Mouse (Mus musculus) testis, adult 2 months (tissue): Measurements from ENCODE around the gene Pbxip1. TPM values are rescaled to one million over a fixed set of nuclear protein-coding genes. Genes with fewer than 3 reads are reported as not detected.

Source experiments
- H3K27ac ChIP-seq: fragments of 200-500 bp; 2 replicates; pipeline ENCODE4 v1.5.1; 2012; ENCODE audit warnings: low read depth, low read length; ENCODE audit not compliant: control insufficient read depth, insufficient read depth
- H3K27me3 ChIP-seq: fragments of 200-500 bp; 2 replicates; pipeline ENCODE4 v1.6.1; 2012; ENCODE audit warnings: mild to moderate bottlenecking, low read length, moderate library complexity; ENCODE audit not compliant: control insufficient read depth, insufficient read depth
- H3K36me3 ChIP-seq: fragments of 200-500 bp; 2 replicates; pipeline ENCODE4 v1.6.1; 2012; ENCODE audit warnings: mild to moderate bottlenecking, low read length; ENCODE audit not compliant: control insufficient read depth, insufficient read depth
- H3K4me1 ChIP-seq: fragments of 200-500 bp; 2 replicates; pipeline ENCODE4 v1.6.1; 2012; ENCODE audit warnings: low read length; ENCODE audit not compliant: control insufficient read depth, insufficient read depth
- H3K4me3 ChIP-seq: fragments of 200-500 bp; 2 replicates; pipeline ENCODE4 v1.5.1; 2012; ENCODE audit warnings: low read depth, mild to moderate bottlenecking, low read length, moderate library complexity, mixed read lengths; ENCODE audit not compliant: control insufficient read depth
- CTCF ChIP-seq: fragments of 200-500 bp; IDR thresholded peaks from 2 replicates; pipeline ENCODE4 v1.5.1; 2012; ENCODE audit warnings: low read depth, mild to moderate bottlenecking, inconsistent platforms, low read length, moderate library complexity; ENCODE audit not compliant: control insufficient read depth, insufficient read depth, insufficient replicate concordance
- POLR2A ChIP-seq: fragments of 200-500 bp; IDR thresholded peaks from 2 replicates; pipeline ENCODE4 v1.6.1; 2012; ENCODE audit warnings: low read depth, mild to moderate bottlenecking, inconsistent platforms, low read length, moderate library complexity; ENCODE audit not compliant: control insufficient read depth
- polyA plus RNA-seq: library from polyadenylated mRNA; depleted of rRNA; stranded (reverse); fragments of >200 nt; gene quantifications from 2 replicates; pipeline ENCODE4 v1.2.3, GENCODE M21; 2012

The Pbxip1 gene
- polyA plus RNA-seq, 1 experiment = 8.2 TPM

DNA sequence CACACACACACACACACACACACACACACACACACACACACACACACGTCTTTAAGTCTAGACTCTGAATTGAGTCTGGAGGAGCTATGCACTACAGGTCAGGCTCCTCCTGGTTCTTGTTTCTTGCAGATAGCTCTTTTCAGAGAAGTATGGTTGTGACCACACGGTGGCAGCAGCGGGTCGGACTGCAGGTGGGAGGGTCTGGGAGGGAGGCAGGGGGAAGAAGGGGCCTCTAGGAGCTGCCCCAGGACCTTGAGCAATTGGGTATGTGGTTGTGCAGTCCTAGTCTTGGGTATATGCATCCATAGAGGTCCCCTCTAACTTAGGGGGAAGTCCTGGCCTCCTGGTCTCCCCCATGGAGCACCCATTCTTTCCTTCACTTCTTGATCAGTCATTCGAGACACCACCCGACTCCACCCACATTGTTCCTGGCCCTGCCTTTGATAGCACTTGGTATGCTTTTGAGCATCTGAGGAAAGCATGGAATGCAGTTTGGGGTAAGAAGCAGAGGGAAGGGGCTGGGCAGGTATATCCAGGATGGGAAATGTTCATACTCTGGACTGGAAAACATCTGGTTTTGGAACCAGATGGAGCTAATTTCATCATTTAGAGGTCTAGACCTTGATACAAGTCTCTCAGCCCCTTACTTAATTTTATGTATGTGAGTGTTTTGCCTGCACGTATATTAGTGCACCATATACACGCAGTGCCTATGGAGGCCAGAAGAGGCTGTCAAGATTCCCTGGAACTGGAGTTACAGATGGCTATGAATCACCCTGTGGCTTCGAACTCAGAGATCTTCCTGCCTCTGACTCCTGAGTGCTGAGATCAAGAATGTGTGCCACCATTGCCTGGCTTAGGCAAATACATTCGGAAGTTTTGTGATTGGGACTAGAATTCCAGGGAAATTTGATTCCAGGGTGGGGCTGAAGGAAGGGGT is 20.5 kb downstream of the Pbxip1 start:
- no peaks in the 10 kb centered on the region for H3K36me3 ChIP-seq
- no peaks in the 10 kb centered on the region for H3K27me3 ChIP-seq
- peak; percentile 52; the same call in 1 of the 2 replicates for TF ChIP-seq CTCF
- no peak for TF ChIP-seq POLR2A
- H3K4me3 ChIP-seq = no peak overlapping the region; the same call in 1 of the 2 replicates
- no peak overlapping the region for H3K27ac ChIP-seq
- H3K4me1 ChIP-seq = peaks cover 4% of the 10 kb centered on the region

DNA sequence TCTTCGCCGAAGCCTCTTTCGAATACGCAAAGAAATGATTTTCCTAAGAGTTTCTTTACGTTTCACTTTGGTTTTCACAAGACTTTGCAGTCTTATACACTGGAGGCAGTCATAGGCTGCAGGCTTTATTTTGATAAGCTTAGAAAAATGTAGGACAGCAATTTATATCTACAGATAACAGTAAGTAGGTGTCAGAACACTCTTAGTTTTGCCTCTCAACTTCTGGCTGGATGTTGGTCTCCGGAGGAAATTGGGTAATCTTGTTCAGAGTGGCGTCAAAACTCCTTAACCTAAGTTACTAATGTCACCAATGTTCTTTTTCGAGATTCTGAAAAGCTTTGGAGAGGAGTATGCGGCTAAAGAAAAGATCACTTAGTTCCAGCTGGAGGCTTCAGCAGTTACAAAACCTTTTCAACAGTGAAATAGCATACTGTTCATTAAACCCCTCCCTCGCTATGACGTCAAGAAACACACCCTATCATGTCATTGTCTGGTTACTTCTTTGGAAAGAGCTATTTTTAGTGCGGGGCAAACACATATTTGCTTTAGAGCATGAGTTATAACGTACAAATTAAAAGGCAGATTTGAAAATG is 22.0 kb downstream of the Pbxip1 start:
- no peaks in the 10 kb centered on the region; the same call in 1 of the 2 replicates for H3K4me1 ChIP-seq
- peak overlapping the region; percentile 28; the same call in 1 of the 2 replicates for H3K4me3 ChIP-seq
- no peak overlapping the region for H3K27ac ChIP-seq
- TF ChIP-seq POLR2A = no peak
- no peak for TF ChIP-seq CTCF
- H3K36me3 ChIP-seq = no peaks in the 10 kb centered on the region
- no peaks in the 10 kb centered on the region for H3K27me3 ChIP-seq

DNA sequence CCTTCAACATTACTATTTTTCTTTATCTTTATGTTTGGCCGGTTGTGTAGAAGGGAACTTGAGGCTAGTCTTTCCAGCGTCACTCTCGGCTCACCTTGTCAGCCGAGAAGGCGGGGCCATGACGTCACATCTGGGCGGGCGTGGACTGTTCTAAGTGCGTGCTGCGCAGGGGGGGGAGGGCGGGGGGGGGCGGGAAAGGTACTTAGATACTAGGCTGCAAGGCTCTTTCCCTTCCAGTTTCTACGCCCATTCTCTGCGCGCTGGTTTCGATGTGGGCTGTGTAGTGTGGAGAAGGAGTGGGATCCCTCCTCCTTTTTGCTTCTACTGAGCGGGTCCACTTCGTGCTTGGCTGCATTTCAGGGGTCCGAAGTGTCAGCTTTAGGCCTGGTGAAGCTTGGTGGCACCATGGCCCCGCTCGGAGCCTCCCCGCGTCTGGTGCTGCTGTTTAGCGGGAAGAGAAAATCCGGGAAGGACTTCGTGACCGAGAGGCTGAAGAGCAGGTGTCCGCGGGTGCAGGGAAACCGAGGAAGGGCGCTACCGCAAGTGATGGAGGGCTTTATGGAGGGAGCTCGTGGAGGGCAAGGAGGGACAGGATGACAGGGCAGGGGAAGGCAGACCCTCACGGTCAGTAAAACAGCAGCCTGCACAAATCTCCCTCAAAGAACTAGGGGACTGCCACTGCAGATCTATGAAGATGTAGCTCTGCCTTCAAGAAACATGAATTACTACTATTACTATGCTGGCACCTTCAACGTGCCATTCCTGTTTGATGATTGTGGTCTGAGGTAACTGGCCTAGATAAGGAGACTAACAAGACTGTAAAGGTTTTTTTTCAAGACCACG is 22.7 kb downstream of the Pbxip1 start:
- Histone ChIP-seq H3K4me1 (no peaks in the 10 kb centered on the region; the same call in 1 of the 2 replicates), H3K36me3 (no peaks in the 10 kb centered on the region), H3K4me3 (peak overlapping the region; percentile 87), H3K27me3 (no peaks in the 10 kb centered on the region), H3K27ac (no peak overlapping the region; the same call in 1 of the 2 replicates)
- TF ChIP-seq POLR2A (0 out of 2 replicates have a peak, but pooled peaks have one; percentile 17), CTCF (no peak)

DNA sequence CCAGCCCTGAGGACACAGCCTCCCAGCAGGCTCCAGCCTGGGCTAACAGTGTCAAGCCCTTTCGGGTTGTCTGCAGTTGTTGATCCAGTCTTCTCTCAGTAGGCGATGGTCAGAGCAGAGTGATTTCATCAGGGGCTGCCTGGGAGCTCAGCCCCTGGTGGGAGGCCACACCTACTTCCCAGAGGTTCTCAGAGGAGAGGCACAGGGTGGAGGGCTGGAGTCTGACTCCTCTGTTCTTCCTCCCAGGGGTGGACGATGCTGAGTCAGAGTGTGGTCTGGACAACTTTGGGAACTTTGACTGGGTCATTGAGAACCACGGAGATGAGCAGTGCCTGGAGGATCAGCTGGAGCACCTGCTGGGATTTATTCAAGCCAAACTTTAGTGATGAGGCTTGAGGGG is 31.8 kb downstream of the Pbxip1 start:
- no peak overlapping the region for H3K27ac ChIP-seq
- TF ChIP-seq POLR2A (no peak), CTCF (no peak)
- no peaks in the 10 kb centered on the region for H3K27me3 ChIP-seq
- peaks cover 2% of the 10 kb centered on the region for H3K4me1 ChIP-seq
- H3K4me3 ChIP-seq = no peak overlapping the region
- no peaks in the 10 kb centered on the region for H3K36me3 ChIP-seq

DNA sequence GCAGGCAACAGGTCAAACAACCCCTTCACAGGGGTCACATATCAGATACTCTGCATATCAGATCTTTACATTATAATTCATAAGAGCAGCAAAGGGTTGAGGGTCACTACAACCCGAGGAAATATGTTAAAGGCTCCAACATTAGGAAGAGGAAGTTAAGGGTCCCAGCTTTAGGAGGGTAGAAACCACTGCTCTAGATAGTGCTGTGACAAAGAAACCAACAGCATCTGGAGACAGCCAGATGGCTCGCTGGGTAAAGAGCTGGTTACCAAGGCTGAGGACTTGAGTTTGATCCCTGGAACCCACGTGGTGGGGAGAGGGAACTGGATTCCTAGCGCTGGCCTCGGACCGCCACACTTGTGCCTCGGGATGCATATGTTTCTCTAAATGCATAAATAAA is 35.8 kb downstream of the Pbxip1 start:
- H3K4me1 ChIP-seq = peaks cover 2% of the 10 kb centered on the region; the same call in 1 of the 2 replicates
- H3K36me3 ChIP-seq = no peaks in the 10 kb centered on the region
- H3K27me3 ChIP-seq = no peaks in the 10 kb centered on the region
- H3K27ac ChIP-seq = no peak overlapping the region
- no peak overlapping the region for H3K4me3 ChIP-seq
- TF ChIP-seq POLR2A = no peak

DNA sequence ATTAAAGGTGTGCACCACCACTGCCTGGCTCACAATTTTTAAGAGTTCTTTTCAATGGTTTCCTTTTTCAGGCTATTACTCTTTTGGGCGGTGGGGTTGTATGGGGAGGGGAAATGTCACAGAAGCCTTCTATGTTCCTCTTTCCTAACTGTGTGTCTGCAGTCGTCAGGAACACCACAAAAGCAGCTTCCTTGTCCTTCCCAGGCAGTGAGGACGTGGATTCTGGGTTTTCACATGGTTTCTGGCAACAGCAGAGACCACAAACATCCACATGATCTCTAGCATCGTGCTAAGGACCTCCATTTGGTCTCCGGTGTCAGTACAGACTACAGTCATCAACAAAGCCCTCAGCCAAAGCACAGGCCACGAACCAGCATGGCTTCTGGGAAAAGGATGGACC is 37.3 kb downstream of the Pbxip1 start:
- Histone ChIP-seq H3K4me3 (no peak overlapping the region), H3K4me1 (peaks cover 2% of the 10 kb centered on the region; the same call in 1 of the 2 replicates), H3K36me3 (no peaks in the 10 kb centered on the region), H3K27ac (no peak overlapping the region), H3K27me3 (no peaks in the 10 kb centered on the region)
- no peak for TF ChIP-seq CTCF
- TF ChIP-seq POLR2A = no peak

DNA sequence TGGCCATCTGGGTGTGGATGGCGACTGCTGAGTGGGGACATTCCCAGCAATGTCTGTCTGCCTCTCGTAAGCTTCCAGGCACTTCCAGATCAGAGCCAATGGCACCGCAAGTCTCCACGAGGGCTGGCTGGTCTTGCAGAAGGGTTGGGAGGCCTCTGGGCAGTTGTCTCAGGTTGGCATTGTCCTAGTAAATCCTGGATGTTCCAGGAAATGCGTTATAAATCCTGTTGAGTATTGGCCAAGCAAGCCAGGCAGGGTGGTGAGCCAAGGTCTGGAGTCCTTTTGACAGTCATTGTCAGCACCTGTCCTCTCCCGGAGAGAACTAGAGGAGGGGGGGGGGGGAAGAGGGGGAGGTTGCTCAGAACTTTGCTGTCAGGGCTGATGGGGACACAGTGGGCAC is 42.5 kb downstream of the Pbxip1 start:
- no peaks in the 10 kb centered on the region for H3K27me3 ChIP-seq
- H3K36me3 ChIP-seq = no peaks in the 10 kb centered on the region
- no peak for TF ChIP-seq POLR2A
- no peak for TF ChIP-seq CTCF
- no peaks in the 10 kb centered on the region for H3K4me1 ChIP-seq
- H3K4me3 ChIP-seq = no peak overlapping the region
- no peak overlapping the region for H3K27ac ChIP-seq
